Mouse (Mus musculus) liver, postnatal 0 days (tissue): ENCODE measurements around the gene Mia.

Experiments used
- CTCF ChIP-seq: sonication (generic); IDR thresholded peaks from 2 replicates; pipeline ENCODE4 v1.5.1; 2016; ENCODE audit warnings: antibody characterized with exemption, low read depth
- EP300 ChIP-seq: IDR thresholded peaks from 2 replicates; pipeline ENCODE4 v1.6.1; 2016; ENCODE audit warnings: antibody characterized with exemption, low read depth, mild to moderate bottlenecking

GRCm38 (mm10) chr7:27170981-27171380, 10.0 kb downstream of the Mia start:
- TF ChIP-seq CTCF = no peak
- no peak for TF ChIP-seq EP300
